In the genomic region with DNA sequence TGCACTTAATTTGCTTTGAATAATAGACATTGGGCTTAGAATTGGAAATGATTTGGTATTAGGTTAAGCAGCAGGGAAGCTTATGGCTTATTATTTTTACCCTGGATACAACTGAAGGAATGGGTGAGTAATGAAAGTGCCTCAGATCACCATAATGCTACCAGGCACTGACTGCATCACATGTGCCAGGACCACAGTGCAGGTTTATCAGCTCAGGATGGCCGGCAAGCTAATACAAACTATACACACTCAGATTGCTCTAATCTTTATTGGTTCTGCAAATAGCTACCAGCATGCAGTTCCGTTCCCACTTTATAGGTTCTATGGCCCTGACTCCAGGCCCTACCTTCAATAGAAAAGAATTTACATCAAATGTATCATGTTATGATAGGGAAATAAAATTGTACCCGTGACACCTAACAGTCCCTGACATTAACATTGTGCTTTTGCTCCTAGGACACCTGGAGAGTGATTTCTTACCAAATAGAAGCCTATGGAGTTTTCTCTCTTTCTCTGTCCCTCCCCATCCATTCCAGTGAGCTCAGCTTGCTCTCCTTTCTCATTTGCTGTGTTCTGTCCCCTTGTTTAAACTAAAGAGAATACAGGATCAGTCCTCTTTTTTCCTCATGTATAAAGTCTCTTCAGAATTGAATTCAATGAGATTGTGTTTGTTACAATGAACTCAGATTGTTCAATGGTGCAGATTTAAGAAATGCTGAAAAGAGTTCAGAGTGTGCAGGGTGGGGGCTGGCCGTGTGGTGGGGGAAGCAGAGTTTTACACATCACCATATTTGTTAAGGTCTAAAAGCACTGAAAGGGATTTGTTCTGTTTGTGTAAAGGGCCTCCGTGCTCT, we compare ENCODE assay signal across 16 mouse cellular contexts.
DNase-seq lines count a peak whose midpoint lies in the region; ATAC-seq lines count a peak whose summit lies in the region.
"Had no signal": no experiment of that assay in that cellular context is flagged by ENCODE, and none has a peak within 500 bp of the region (broad histone marks: within the 10 kb centered on the region; RNA-seq: fewer than 3 reads in every experiment).

No protein-coding gene starts in this region.

- no peaks in the 10 kb centered on the region; the same call in 1 of the 2 replicates for H3K27me3 ChIP-seq in midbrain, embryonic 13.5 days
- H3K27me3 ChIP-seq in midbrain, embryonic 10.5 days (ENCODE audit: low read depth, poor library complexity, severe bottlenecking) = 0 out of 2 replicates have a peak, but pooled peaks cover 11% of the 10 kb centered on the region
- H3K27me3 ChIP-seq in forebrain, embryonic 13.5 days = no peaks in the 10 kb centered on the region
- H3K27me3 ChIP-seq in hindbrain, embryonic 15.5 days = no peaks in the 10 kb centered on the region
- H3K27me3 ChIP-seq in stomach, embryonic 15.5 days (replicated peaks) = no peaks in the 10 kb centered on the region

- 28% methylated on average over 5 of the region's 5 CpGs for WGBS in midbrain, embryonic 13.5 days
- 48% methylated on average over 5 of the region's 5 CpGs for WGBS in midbrain, embryonic 10.5 days
- 9% methylated on average over 5 of the region's 5 CpGs for WGBS in forebrain, embryonic 13.5 days
- WGBS in hindbrain, embryonic 15.5 days = 46% methylated on average over 5 of the region's 5 CpGs
- 41% methylated on average over 5 of the region's 5 CpGs for WGBS in stomach, embryonic 15.5 days

- no peaks in the 10 kb centered on the region for H3K9me3 ChIP-seq in midbrain, embryonic 13.5 days
- H3K9me3 ChIP-seq in midbrain, embryonic 10.5 days (replicated peaks) = no peaks in the 10 kb centered on the region; the same call in 1 of the 2 replicates
- H3K9me3 ChIP-seq in forebrain, embryonic 13.5 days (replicated peaks) = no peaks in the 10 kb centered on the region
- H3K9me3 ChIP-seq in hindbrain, embryonic 15.5 days = no peaks in the 10 kb centered on the region
- H3K9me3 ChIP-seq in stomach, embryonic 15.5 days = no peaks in the 10 kb centered on the region
- H3K9me3 ChIP-seq: embryonic facial prominence, embryonic 10.5 days had no signal

- no peak overlapping the region for H3K4me3 ChIP-seq in midbrain, embryonic 13.5 days (replicated peaks)
- H3K4me3 ChIP-seq in midbrain, embryonic 10.5 days = no peak overlapping the region
- H3K4me3 ChIP-seq in forebrain, embryonic 13.5 days = no peak overlapping the region
- no peak overlapping the region for H3K4me3 ChIP-seq in hindbrain, embryonic 15.5 days
- no peak overlapping the region for H3K4me3 ChIP-seq in stomach, embryonic 15.5 days (replicated peaks)
- H3K4me3 ChIP-seq: embryonic facial prominence, embryonic 10.5 days had no signal

- no peaks in the 10 kb centered on the region for H3K36me3 ChIP-seq in midbrain, embryonic 13.5 days
- H3K36me3 ChIP-seq in midbrain, embryonic 10.5 days = no peaks in the 10 kb centered on the region
- no peaks in the 10 kb centered on the region for H3K36me3 ChIP-seq in forebrain, embryonic 13.5 days (ENCODE audit: poor library complexity, severe bottlenecking)
- no peaks in the 10 kb centered on the region for H3K36me3 ChIP-seq in hindbrain, embryonic 15.5 days
- H3K36me3 ChIP-seq in stomach, embryonic 15.5 days = no peaks in the 10 kb centered on the region
- H3K36me3 ChIP-seq: embryonic facial prominence, embryonic 10.5 days had no signal

- no peak overlapping the region for H3K9ac ChIP-seq in midbrain, embryonic 13.5 days (replicated peaks)
- no peak overlapping the region for H3K9ac ChIP-seq in forebrain, embryonic 13.5 days
- no peak overlapping the region for H3K9ac ChIP-seq in hindbrain, embryonic 15.5 days
- H3K9ac ChIP-seq in stomach, embryonic 15.5 days = no peak overlapping the region

- DNase-seq in midbrain, embryonic 10.5 days (ENCODE audit: low spot score) = no peak
- DNase-seq in lung, postnatal 36 days = no peak
- no peak for DNase-seq in layer of hippocampus, adult 9-11 months
- DNase-seq: adrenal gland, postnatal 14 days; cerebellum, adult 18-20 months; kidney, adult 2 months; kidney, postnatal 25 days; liver; lung, adult 2 months; lung, postnatal 4 days had no signal

- peaks cover 15% of the 10 kb centered on the region for H3K4me1 ChIP-seq in midbrain, embryonic 13.5 days (replicated peaks)
- H3K4me1 ChIP-seq in midbrain, embryonic 10.5 days = peaks cover 22% of the 10 kb centered on the region
- peaks cover 29% of the 10 kb centered on the region for H3K4me1 ChIP-seq in forebrain, embryonic 13.5 days
- H3K4me1 ChIP-seq in hindbrain, embryonic 15.5 days (replicated peaks) = no peaks in the 10 kb centered on the region; the same call in 1 of the 2 replicates
- H3K4me1 ChIP-seq in stomach, embryonic 15.5 days = no peaks in the 10 kb centered on the region

- no peak overlapping the region for H3K27ac ChIP-seq in midbrain, embryonic 13.5 days
- no peak overlapping the region for H3K27ac ChIP-seq in midbrain, embryonic 10.5 days (replicated peaks)
- peak overlapping the region; percentile 51 for H3K27ac ChIP-seq in forebrain, embryonic 13.5 days
- H3K27ac ChIP-seq in hindbrain, embryonic 15.5 days (replicated peaks) = no peak overlapping the region
- H3K27ac ChIP-seq in stomach, embryonic 15.5 days = peak overlapping the region; percentile 32; the same call in 1 of the 2 replicates
- H3K27ac ChIP-seq: embryonic facial prominence, embryonic 10.5 days had no signal

- no peak overlapping the region for H3K4me2 ChIP-seq in midbrain, embryonic 13.5 days (replicated peaks)
- no peak overlapping the region for H3K4me2 ChIP-seq in forebrain, embryonic 13.5 days
- H3K4me2 ChIP-seq in hindbrain, embryonic 15.5 days = no peak overlapping the region
- no peak overlapping the region for H3K4me2 ChIP-seq in stomach, embryonic 15.5 days
- H3K4me2 ChIP-seq: heart, embryonic 11.5 days had no signal

- ATAC-seq in midbrain, embryonic 13.5 days = peak; percentile 66
- ATAC-seq in forebrain, embryonic 13.5 days = peak; percentile 86
- ATAC-seq in hindbrain, embryonic 15.5 days (ENCODE audit: low FRiP score, low read depth) = 0 out of 2 replicates have a peak, but pooled peaks have one; percentile 30
- ATAC-seq in stomach, embryonic 15.5 days (ENCODE audit: insufficient read depth, low FRiP score, low read depth) = no peak

Comparison
In these comparisons a context has a peak if more than half of its experiments do, and no peak if none do; other contexts are left out.
1. H3K27ac ChIP-seq: peak in forebrain, embryonic 13.5 days (single experiment) and stomach, embryonic 15.5 days (single experiment); none in midbrain, embryonic 13.5 days (single experiment), midbrain, embryonic 10.5 days (single experiment) and hindbrain, embryonic 15.5 days (single experiment).